Mouse (Mus musculus) embryonic fibroblast, embryonic 13.5 days (primary cell): Measurements from ENCODE around the gene Kcne1l.

ENCODE experiments used
- CTCF ChIP-seq: IDR thresholded peaks from 2 replicates; pipeline ENCODE4 v1.5.1; 2011; ENCODE audit warnings: mild to moderate bottlenecking, control low read depth, low read length, moderate library complexity, borderline replicate concordance; ENCODE audit not compliant: insufficient read depth
- POLR2A ChIP-seq: IDR thresholded peaks from 2 replicates; pipeline ENCODE4 v1.6.1; 2011; ENCODE audit warnings: low read depth, mild to moderate bottlenecking, control low read depth, low read length, moderate library complexity

DNA sequence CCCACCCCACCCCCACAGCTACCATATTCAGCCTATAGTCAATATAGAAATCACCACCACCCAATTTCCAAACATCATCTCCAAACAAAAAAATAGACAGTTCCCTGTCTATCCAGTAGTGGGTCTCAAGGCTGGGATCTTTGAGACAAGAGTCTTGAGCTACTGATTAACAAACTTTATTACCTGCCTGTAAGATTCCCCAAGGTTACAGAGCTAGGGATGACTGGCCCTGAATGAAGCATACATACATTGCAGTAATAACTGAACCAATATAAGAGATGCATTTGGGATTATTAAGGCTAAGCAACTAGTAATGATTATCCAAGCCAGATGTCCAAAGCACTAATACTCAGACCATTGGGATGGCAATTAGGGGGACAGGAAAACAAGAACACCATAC, 1.5 kb downstream of the Kcne1l start:
- TF ChIP-seq POLR2A (no peak), CTCF (no peak)
